Mouse (Mus musculus) gastrocnemius, adult 8-10 months (tissue): ENCODE measurements at regions not wholly inside any gene's neighbourhood (a gene's known extent, or its start where the extent isn't known, plus 50 kb on each side); places are given as distances from the start of the nearest gene placed in this dataset.

Source experiments
- DNase-seq, 2 experiments: peaks; one replicate each; pipeline ENCODE4 v3.0.0; 2022; ENCODE audit warnings: low spot score in 2 of 2

DNA sequence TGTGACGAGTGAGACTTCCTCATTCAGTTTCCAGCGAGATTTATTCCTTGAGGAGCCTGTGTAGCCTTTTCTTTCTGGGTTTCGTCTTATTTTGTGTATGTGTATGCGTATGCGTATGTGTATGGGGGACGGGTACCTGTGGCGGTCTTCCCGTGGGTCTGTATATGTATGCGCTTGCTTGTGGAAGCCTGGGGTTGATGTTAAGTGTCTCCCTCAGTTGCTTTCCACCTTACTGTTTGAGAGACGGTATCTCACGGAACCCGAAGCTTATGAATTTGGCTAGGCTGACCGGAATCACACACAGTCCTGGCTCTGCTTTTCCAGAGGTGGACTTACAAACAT lies 87.1 kb downstream of the Ankrd50 start:
- no peak for DNase-seq

DNA sequence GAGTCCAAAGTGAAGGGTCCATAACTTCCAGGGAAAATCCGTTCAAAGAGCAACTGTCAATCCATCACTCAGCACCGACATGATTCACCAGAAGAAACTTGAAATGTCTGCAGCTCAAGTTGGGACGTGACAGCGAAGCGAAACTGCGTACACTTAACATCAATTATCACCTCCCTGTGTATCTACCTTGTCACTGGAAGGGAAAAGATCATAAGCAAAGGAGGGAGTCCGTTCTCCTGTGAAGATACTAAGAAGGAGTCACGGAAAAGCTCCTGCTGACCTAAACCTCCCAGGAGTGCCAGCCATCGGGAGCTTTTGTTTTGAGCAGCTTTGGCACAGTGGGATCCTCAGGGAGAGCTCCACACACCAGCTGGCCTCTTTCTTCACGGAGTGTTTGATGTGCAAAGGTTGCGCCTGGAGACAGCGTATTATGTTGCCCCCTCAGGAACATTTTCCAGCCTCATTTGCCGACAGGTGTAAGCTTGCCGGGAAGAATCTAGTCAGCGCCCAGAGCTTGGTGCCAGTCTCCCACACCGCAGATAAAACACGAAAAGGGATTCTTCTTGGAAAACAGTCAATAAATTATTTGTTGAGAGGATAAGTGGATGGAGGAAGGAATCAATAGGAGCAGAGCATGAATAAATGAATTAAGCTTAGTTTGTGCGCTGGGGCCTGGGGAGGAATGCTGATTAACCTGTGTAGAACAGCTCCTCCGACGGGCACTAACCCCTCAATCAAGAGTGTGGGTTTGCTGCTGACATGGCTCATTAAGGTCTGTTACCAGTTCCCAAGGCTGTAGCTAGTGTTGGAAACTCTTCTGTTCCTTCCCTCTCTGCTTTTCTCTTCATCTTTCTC lies 87.7 kb downstream of the Ankrd50 start:
- DNase-seq: no peak

DNA sequence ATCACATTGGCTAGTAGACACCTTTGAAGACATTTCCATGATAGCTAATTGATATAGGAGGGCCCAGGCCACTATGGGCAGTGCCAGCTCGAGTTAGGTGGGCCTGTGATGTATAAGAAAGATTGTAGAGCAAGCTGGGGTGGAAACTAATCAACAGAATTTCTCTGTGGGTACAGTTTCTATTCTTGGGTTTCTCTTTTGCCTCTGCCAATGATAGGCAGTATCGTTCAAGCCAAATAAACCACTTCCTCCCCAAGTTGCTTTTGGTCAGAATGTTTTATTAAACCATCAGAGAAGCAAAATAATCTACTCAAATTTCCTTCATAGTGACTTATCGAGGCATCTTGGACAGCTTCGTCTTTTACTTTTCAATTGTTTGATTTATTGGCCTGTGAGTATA lies 90.3 kb downstream of the Ankrd50 start:
- DNase-seq: no peak

DNA sequence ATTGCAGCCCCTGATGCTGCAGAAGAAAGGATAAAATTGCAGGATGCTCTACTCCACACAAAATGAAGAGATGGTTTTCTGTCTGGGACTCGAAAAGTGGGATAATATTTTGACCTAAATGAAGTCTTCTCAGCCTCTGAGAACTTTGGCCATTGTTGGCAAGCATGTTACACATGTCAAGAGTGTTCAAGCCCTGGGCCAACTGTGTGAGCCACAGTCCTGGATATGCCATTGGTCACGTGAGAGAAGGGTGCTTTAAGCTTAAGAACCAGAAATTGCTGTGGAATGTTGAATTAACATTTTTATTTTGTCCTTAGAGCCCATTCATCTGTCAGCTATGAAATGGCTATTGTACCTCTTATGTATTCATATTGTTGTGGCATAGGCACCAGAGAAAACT lies 95.0 kb downstream of the Ankrd50 start:
- no peak for DNase-seq

DNA sequence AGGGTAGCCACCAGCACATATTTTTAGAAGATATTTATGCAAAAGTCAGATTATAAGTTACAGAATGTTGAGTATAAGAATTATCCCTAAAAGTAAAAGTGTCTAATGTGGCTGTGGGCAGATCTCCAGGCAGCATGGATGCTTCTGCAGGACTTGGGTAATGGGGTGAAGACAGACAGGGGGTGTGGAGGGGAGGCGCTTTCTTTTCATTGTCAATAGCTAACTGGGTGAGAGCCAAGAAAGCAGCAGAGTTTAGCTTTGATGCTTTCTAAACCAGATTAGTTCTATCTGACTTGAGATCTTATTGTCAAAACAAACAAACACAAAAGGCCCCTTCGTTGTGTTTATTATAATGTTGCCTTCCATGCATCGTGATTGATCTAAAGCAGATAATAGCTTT lies 95.7 kb downstream of the Ankrd50 start:
- no peak for DNase-seq

DNA sequence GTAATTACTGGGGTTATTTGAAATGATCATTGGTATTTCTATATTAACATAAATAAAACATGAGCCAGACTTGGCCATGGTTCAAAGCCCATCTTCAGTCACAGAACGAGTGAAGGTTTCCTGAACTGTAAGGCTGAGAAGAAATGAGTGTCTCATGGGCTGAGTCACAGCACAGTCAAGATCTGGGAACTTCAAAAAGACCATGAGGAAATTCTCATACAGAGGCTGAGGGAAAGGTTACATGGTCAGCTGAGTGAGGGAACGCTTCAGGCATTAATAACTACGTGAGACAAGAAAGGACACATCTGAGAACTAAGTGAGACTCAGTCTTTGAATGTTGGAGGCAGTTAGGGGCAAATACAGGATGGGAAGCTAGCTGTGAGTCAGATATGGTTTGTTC lies 101.9 kb downstream of the Ankrd50 start:
- DNase-seq: no peak

DNA sequence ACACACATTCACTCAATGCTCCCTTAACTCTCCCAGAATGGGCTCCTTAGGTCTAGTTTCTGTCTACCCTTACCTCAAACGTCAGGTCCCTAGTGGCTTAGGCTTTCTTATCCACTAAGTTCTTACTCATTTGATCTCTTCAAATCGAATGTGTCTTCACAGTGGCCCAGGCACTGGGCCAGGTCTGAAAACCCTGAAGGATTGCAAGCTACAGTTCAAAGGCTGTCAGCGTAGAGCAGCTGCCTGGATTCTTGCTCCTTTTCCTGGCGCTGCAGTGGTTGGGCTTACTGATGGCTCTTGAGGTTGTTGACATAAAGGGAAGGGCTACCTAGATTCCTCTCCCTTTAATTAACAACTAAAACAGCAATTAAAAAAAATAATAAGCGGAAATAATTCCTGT lies 103.0 kb downstream of the Ankrd50 start:
- no peak for DNase-seq

DNA sequence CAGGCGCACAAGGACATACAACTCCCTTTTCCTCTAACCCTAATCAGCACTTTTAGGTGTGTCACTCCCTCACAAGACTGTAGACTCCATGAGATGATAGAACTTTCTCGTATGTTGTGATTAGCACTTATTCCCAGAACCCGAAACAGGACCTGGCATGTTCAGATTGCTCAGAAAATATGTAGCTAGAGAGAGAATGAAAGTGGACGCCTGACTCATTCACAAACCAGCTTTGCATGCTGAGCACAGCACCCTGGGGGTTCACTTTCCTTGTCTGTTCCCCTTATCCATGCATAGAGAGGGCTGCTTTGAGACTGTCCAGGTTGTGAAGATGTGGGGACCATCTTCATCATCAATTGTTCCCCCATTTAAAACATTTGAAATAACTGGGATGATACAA lies 111.0 kb downstream of the Ankrd50 start:
- DNase-seq: no peak

DNA sequence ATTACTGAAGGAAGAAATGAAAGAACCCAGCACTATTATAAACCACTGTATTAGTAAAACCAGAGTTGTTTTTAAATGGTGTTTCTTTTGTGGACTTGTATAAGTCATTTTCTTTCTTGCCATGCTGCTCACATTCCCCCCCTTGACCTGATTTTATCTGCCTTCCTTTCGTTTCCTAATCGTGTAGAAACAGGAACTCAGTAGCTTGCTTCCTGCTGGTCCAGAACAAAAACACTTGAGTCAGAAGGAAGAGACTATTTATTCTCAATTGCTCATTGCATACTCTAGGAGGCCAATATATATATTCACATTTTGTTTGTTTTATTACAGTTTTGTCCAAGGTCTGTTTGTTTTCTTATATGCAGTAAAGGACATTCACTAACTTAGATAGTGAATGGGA lies 112.9 kb downstream of the Ankrd50 start:
- no peak for DNase-seq

DNA sequence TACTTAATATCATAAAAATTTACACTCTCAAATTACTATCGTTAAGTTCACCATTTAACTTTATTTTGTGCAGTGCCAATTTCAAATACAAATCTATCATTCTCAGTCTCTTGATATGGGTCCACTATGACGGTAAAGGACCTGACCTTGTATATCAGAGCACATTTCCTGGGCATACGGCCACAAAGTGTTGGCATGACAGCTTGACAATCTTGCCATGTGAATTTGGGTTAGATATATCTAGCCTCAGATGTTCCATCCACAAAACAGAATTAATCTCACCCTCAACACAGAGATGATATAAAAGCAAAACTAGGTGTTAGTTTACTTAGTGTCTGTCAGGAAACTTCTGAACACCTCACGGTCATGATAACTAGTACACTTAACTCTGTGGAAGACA lies 120.8 kb downstream of the Ankrd50 start:
- no peak for DNase-seq

DNA sequence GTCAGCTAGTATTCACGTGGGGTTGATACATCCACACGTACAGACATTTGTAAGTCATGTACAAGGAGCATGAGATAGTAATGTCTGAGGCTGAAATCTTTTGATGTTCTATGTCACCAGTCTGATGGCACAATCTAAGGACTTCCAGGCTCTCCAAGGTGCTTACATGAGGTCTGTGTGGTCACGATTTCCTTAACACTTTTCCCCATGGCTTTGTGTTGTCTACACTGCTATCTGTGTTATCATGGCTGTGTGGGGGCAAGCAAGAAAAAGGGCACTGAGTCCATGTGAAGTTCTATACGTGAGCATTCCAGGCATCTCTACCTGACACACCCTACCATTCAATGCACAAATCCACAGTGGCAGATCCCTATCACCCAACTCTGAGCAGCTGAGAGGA lies 123.2 kb downstream of the Ankrd50 start:
- no peak for DNase-seq

DNA sequence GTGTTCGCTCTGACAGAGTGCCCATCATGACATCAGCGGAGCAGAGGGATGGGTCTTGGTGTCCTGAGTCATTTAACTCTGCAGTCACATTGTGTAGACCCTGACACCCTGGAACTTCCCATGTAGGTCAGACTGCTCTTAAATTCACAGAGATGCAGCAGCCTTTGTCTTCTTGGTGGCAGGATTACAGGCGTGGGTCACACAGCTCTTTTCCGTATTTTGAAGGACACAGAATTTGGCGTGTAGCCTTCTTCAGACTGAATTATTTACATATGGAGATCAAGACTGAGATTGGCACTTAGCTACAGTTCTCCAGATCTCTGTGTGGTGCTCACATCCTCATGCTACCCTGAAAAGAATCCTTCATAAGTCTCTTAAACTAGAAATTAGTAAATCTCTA lies 123.7 kb downstream of the Ankrd50 start:
- no peak for DNase-seq

DNA sequence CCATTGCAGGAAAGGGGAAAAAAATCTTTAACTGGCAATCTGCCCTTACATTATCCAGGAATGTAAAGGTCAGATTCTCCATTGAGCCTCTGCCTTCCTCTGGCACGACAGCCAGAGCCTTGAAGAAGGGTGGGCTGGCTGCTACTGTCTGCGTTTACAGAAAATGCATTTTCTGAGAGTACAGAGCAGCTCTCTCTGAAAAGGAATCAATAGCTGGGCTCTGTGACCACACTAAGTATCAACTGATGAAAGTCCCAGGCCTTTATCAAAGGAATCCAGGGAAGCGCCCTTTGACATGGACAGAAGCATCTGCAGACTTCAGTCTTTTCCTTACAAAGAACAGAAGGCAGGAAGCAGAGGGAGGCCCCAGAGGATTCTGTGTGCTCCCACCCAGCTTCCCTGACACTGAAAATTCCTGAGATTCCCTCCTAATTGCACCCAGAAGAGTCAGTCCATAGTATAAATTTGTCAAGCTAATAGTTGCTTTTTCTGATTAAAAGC lies 124.2 kb downstream of the Ankrd50 start:
- DNase-seq: no peak

DNA sequence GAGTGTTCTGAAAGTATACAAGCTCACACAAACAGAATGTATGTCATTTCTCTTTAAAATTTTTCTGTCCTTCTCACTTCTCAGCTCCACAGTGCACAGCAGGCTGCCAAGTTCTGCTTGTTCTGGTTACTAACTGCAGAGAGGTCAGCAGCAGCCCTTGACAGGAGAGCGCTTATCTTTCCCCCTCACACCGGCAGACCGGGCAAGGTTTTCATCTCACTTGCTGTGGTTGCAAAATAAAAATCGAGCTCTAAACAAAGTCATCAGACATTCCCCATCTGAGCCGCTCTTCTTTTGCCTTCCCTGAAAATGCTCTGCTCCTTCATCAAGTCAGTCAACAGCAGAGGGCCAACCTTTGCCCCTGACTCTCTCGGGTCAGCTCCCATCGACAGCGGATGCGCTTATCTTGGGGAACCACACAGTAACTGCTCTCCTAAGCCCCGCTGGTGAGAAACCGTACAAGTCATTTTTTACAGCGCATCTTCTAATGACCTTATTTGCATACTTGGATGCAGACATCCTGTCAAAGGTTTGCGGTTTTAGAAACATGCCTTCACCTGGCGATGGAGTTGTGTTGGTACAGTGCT lies 126.6 kb downstream of the Ankrd50 start:
- DNase-seq: no peak

DNA sequence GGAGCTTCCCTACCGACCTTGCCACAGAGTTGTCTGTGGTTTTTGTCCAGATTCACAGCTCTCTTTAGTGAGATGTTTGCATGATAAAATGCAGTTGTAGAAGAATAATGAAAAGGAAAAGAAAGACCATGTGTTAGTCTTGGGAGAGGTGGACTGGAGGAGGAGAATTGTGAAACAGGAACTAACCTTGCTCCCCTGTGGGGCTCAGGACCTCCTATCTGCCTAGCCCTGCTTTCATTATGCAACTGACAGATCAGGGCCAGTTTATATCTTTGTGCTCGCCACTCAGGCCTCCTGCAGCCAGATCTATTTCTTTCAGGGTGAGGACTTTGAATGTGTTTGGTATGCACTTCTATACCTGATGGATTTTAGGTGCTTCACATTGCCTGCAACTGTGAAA lies 140.4 kb downstream of the Ankrd50 start:
- no peak for DNase-seq

DNA sequence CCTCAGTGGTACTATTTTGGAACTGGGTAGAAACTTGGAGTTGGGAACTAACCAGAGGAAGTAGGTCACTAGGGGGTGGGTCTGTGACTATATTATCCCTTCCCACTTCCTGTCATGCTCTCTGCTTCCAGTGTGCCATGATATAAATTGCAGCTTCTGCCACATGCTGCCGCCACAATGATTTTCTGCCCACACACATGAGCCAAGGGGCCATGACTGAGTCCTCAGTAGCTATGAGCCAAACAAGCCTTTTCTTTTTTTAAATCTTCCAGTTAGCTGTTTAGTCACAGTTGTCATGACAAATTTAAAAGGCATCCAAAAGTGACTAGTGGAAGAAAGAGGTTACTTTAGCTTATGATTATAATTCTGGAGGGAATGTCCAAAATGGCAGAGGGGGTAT lies 143.0 kb downstream of the Ankrd50 start:
- DNase-seq: no peak

DNA sequence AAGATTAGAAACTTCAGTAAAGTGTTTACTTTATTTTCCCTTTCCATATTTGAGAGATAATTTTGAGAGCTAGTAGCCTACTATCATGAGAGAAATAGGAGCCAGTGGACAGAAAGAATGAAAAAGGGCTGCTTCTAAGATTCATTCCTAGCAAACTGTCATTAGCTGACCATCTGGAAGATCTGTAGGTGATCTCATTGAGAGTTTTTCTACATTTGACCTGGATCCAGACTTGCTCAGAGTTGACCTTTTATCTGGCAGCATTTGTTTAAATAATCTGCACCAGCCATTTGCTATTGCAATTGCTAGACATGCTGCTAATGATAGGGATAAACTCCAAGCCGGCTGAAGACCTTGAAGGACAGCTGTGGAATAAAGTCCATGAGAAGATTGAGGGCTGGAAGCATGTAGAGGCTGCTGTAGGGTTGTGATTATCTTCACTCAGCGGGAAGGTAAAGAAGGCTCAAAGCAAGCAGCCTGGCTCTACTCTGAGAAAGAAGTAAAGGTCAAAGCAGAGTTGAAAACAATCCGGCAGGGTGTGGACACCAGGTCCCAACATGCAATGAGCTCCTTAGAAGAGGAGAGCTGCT lies 151.2 kb downstream of the Ankrd50 start:
- DNase-seq: no peak

DNA sequence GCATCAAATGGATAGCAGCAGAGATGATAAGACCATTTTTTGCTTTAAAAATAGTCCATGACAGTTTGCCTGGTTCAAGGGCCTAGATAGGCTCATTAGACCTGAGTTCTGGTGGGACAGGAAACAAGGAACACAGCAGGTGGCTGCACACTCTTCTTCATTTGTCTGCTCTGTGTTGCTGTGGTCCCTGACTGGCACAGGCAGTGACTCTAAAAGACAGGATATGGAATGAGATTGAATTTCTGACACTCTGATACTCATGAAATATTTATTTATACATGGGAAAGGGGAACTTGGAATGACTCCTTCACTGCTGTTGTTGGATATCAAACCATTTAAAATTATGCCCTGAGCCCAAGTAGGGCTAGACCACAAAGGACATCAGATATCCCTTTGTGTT lies 153.5 kb downstream of the Ankrd50 start:
- no peak for DNase-seq

DNA sequence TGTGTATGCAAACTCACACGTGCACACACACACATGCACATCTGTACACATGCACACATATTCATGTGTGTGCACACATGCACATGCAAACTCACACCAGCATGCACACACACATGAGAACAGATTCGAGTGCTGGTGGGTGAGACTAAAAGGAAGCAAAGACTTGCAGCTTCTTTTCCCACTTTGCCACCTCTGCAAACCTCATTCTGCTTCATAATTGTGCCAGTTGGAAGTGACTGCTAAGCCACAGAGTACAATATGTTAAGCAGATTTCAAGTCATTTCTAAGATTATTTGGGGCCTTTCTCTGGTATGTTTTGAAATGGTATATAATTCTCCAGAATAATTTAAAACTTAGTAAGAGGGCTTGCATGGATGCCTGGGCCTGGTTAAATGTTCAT lies 157.4 kb downstream of the Ankrd50 start:
- DNase-seq: no peak

DNA sequence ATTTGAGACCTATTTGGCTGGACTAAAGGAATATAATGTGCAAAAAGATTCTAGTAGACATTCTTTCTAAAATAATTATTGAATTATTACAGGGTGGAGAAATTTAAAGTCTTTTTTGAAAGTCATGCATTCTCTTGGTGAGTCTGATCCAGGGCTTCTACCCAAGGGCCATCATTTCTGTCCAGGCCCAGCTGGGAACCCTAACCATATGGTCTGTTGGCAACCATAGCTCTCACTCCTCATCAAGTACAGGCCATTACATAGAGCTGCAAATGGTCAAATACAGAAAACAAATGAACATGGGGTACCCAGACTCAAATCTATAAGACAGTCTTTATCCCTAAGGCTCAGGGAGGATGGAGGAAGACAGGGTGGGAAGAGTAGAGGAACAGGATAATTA lies 158.4 kb downstream of the Ankrd50 start:
- no peak for DNase-seq

DNA sequence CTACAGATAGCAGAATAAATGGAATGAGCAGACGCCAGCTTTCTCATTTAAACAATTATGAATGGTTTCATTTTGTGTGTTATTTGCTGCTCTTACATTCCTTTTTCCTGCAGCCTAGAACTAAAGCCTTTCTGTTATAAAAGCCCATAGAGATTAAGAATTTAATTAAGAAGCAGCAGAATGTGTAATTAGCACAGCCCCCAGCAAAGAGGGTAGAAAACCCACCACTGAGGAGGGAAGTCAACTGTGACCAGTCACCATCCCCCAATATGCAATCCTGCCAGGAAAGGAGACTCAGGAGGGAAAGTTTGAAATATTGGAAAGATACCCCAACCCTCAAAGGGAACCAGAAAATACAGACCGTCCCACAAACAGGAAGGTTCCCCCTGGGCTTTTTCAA lies 160.0 kb downstream of the Ankrd50 start:
- DNase-seq: no peak

DNA sequence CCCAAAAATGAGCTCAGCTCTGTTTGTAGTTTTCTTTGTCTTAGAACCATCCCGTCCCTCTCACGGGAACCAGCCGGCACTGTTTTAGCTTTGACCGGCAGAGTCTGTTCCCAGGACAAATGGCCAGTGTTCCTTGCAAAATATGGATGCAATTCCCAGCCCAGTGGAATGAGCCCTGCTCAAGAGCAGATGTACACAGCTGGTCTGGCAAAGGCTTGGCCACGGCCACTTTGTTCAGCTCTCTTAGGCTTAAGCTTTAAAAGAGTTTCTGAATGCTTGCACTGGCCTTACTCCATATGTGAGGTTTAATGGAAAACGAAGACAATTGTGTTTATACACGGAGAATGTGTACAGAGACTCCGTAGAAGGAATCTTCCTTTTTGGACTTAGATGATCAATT lies 162.2 kb downstream of the Ankrd50 start:
- DNase-seq: peak; percentile 9 to 15

DNA sequence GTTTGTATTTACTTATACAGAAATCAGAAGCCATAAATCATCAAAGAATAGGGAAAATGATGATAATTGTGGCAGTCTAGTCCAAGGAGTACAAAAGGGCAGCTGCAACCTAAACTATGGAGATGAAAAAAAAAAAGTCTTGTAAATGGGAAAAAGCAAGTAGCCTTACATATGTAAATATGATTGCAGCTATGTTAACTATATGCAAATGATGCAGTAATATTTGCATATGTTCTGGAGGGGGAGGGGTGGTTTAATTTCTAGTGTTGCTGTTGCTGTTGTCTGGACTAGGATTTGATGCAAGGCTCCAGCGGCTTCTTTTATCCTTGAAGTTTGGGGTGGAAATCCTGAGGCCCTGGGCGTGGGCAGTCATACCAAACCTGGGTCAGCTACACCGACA lies 163.0 kb downstream of the Ankrd50 start:
- DNase-seq: no peak
